Mouse (Mus musculus): Measurements from ENCODE around the gene Akap13. TPM values are rescaled to one million over a fixed set of nuclear protein-coding genes. Genes with fewer than 3 reads are reported as not detected.
"Not testable (repeated sequence)": the region's sequence is repeated elsewhere in the genome, so short reads cannot be mapped to it uniquely, and the experiment has no call there.

Gene Akap13
- polyA plus RNA-seq, 1 experiment from 2014 or later: 12.0 TPM

DNA sequence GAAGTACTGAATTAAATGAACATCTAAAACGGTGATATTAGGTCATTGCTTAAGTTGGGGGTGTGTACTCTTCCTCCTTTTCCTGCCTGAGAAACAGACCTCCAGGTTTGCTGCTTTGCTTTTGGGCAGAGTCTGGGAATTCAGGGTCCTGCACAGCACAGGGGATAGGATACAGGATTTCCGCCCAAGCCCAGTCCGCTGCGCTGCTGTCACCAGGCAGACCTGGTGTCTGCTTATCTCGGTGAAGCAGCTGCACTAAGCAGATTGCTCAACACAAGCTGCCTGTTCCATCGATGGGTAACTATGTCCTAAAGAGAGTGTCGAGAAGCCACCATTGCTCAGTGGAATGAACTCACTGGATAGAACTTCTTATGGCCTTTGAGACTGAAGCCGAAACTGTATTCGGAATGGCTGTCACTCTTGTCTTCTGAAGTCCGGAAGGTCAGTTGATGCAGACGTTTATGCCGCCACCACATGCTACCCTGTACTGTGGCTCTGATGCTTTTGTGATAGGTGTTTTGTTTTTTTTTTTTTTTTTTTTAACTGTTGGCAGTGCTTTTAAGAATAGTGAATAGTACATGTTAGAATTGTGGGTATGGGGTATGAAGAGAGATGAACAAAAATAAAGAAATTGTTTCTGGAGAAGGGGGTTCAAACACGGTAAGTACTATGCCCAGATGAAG, 156.8 kb downstream of the Akap13 start:
- Histone ChIP-seq H3K36me3 (ENCODE audit: control insufficient read depth, insufficient read depth) (no peaks in the 10 kb centered on the region), H3K9me3 (ENCODE audit: control insufficient read depth, low read length) (no peaks in the 10 kb centered on the region), H3K9ac (replicated peaks; ENCODE audit: low read depth, low read length) (no peak overlapping the region), H3K27ac (ENCODE audit: low read length) (no peak overlapping the region), H3K27me3 (replicated peaks; ENCODE audit: control insufficient read depth, insufficient read depth, low read length) (no peaks in the 10 kb centered on the region), H3K4me2 (ENCODE audit: low read length) (no peak overlapping the region), H3K4me1 (replicated peaks; ENCODE audit: control insufficient read depth, insufficient read depth, low read length) (no peaks in the 10 kb centered on the region), H3K4me3 (replicated peaks; ENCODE audit: low read length) (no peak overlapping the region)
- WGBS: 80% methylated on average over 13 of the region's 13 CpGs
- ATAC-seq: no peak

DNA sequence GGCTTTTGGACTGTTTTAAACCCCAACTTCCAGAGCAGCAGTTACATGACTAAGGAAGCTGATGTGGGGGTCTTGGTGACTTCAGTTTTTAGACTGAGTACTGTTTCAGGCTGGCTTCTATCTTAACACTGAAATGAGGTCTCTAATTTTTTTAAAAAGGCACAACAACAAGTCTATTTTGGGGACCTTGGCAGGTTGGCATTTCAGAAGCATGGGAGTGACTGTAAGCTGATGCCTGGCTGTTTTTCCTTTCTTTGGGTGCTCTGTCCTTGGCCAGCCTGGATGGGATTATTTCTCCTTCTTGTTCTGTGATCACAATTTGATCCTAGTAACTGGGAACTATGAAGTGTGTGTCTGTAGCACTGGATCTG, 157.3 kb downstream of the Akap13 start:
- H3K36me3 ChIP-seq (ENCODE audit: control insufficient read depth, insufficient read depth): no peaks in the 10 kb centered on the region
- no peak overlapping the region for H3K9ac ChIP-seq (replicated peaks; ENCODE audit: low read depth, low read length)
- H3K9me3 ChIP-seq (ENCODE audit: control insufficient read depth, low read length): no peaks in the 10 kb centered on the region
- H3K4me2 ChIP-seq (ENCODE audit: low read length): no peak overlapping the region
- no peak overlapping the region for H3K4me3 ChIP-seq (replicated peaks; ENCODE audit: low read length)
- no peak overlapping the region for H3K27ac ChIP-seq (ENCODE audit: low read length)
- no peak for ATAC-seq
- no peaks in the 10 kb centered on the region for H3K27me3 ChIP-seq (replicated peaks; ENCODE audit: control insufficient read depth, insufficient read depth, low read length)
- H3K4me1 ChIP-seq (replicated peaks; ENCODE audit: control insufficient read depth, insufficient read depth, low read length): no peaks in the 10 kb centered on the region

DNA sequence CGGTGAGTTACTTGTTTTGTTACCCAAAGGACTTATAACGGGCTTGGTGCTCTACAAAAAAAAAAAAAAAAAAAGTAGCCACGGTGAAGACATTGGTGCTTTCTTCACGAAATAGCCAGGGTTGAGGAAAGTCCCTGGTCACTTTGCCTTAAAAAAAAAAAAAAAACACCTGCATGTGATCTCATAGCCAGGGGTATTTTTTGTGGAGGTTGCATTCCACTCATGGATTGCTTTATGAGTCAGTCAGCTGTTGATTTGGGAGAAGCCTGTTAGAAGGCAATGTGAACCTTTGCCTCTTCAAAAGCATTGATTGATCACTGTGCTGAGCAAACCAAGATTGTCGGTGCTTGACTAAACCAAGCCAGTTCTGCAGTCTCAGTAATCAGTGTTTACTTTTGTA, 157.9 kb downstream of the Akap13 start:
- 86% methylated on average over 5 of the region's 5 CpGs for WGBS
- no peak overlapping the region for H3K27ac ChIP-seq (ENCODE audit: low read length)

DNA sequence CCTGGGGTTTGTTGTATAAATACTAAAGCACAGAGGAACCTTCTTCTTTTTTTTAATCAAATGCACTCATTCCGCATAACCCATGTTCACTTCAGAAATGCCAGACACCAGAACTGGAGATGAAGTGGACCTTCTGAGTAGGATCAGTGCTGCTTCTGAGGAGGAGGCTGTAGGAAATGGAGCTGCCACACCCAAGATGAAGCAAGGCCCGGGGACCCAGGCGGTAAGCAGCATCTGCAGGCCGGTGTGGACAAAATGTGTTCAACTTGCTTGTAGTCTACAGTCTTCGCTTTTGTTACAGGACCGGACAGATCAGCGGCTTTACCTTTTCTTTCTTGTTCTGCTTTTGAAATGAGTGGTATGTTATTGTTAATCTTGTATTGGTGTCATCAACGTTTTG, 159.5 kb downstream of the Akap13 start:
- ATAC-seq: no peak
- no peak overlapping the region for H3K27ac ChIP-seq (ENCODE audit: low read length)
- no peaks in the 10 kb centered on the region for H3K27me3 ChIP-seq (replicated peaks; ENCODE audit: control insufficient read depth, insufficient read depth, low read length)
- WGBS: 93% methylated on average over 8 of the region's 8 CpGs
- H3K4me1 ChIP-seq (replicated peaks; ENCODE audit: control insufficient read depth, insufficient read depth, low read length): no peaks in the 10 kb centered on the region
- H3K9me3 ChIP-seq (ENCODE audit: control insufficient read depth, low read length): no peaks in the 10 kb centered on the region
- no peaks in the 10 kb centered on the region for H3K36me3 ChIP-seq (ENCODE audit: control insufficient read depth, insufficient read depth)
- H3K4me3 ChIP-seq (replicated peaks; ENCODE audit: low read length): no peak overlapping the region
- no peak overlapping the region for H3K9ac ChIP-seq (replicated peaks; ENCODE audit: low read depth, low read length)
- no peak overlapping the region for H3K4me2 ChIP-seq (ENCODE audit: low read length)

More for the DNA sequence above, 157.9 kb downstream of the Akap13 start:
- Histone ChIP-seq H3K9ac (replicated peaks; ENCODE audit: low read depth, low read length) (no peak overlapping the region), H3K27me3 (replicated peaks; ENCODE audit: control insufficient read depth, insufficient read depth, low read length) (no peaks in the 10 kb centered on the region), H3K9me3 (ENCODE audit: control insufficient read depth, low read length) (no peaks in the 10 kb centered on the region), H3K4me1 (replicated peaks; ENCODE audit: control insufficient read depth, insufficient read depth, low read length) (no peaks in the 10 kb centered on the region), H3K36me3 (ENCODE audit: control insufficient read depth, insufficient read depth) (no peaks in the 10 kb centered on the region), H3K4me2 (ENCODE audit: low read length) (no peak overlapping the region), H3K4me3 (replicated peaks; ENCODE audit: low read length) (no peak overlapping the region)
- ATAC-seq: no peak

DNA sequence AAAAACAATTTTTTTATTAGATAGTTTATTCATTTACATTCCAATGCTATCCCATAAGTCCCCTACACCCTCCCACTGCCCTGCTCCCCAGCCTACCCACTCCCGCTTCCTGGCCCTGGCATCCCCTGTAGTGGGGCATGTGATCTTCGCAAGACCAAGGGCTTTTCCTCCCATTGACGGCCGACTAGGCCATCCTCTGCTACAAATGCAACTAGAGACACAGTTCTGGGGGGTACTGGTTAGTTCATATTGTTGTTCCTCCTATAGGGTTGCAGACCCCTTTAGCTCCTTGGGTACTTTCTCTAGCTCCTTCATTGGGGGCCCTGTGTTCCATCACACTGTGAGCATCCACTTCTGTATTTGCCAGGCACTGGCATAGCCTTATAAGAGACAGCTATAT, 161.9 kb downstream of the Akap13 start:
- not testable (repeated sequence) for H3K27ac ChIP-seq (ENCODE audit: low read length); ATAC-seq; H3K36me3 ChIP-seq (ENCODE audit: control insufficient read depth, insufficient read depth); H3K27me3 ChIP-seq (replicated peaks; ENCODE audit: control insufficient read depth, insufficient read depth, low read length); H3K9me3 ChIP-seq (ENCODE audit: control insufficient read depth, low read length); H3K4me3 ChIP-seq (replicated peaks; ENCODE audit: low read length); H3K4me1 ChIP-seq (replicated peaks; ENCODE audit: control insufficient read depth, insufficient read depth, low read length); H3K9ac ChIP-seq (replicated peaks; ENCODE audit: low read depth, low read length); H3K4me2 ChIP-seq (ENCODE audit: low read length)
- WGBS: 95% methylated on average over 4 of the region's 4 CpGs

DNA sequence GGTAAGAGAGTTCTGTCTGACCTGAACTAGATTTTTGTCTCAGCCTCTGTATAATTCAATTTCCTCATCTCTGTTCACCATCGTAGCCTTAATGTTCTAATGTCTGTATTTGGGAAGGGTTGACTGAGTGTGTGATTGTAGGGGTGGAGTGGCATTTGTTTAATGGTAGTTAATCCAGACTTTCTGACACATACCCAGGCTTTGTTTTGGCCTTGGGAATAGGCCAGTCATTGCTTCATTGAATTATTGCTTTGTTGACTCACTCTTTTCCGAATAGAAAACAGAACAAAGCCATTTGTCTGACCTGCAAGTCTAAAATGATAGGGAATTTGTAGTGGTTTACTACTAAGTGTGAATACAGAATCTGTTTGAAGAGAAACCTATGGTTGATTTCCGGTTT, 163.4 kb downstream of the Akap13 start:
- no peak overlapping the region for H3K4me2 ChIP-seq (ENCODE audit: low read length)
- 0 out of 2 replicates have a peak, but pooled peaks cover 3% of the 10 kb centered on the region for H3K4me1 ChIP-seq (replicated peaks; ENCODE audit: control insufficient read depth, insufficient read depth, low read length)
- H3K9ac ChIP-seq (replicated peaks; ENCODE audit: low read depth, low read length): no peak overlapping the region
- no peaks in the 10 kb centered on the region for H3K9me3 ChIP-seq (ENCODE audit: control insufficient read depth, low read length)
- H3K27me3 ChIP-seq (replicated peaks; ENCODE audit: control insufficient read depth, insufficient read depth, low read length): no peaks in the 10 kb centered on the region
- WGBS: 68% methylated on average over 3 of the region's 3 CpGs
- no peak overlapping the region for H3K4me3 ChIP-seq (replicated peaks; ENCODE audit: low read length)
- no peak overlapping the region for H3K27ac ChIP-seq (ENCODE audit: low read length)
- ATAC-seq: no peak
- no peaks in the 10 kb centered on the region for H3K36me3 ChIP-seq (ENCODE audit: control insufficient read depth, insufficient read depth)

DNA sequence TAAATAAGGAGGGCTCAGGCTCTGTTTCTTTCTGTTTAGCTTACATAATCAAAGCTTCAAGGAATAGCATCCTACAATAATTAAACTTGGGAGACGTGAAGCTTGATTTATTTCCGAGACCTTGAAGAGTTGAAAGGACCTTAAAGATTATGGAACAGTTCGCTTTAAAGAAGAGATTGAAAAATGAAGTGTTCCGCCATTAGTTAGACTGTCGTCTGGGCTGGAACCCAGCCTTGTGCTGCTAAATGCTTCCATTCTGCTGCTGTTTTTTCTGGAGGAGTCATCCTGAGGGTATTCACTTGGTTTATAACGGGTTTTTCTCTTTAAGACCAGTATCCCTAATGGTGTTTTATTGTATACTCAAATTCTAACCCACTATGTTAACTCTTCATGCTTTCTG, 164.5 kb downstream of the Akap13 start:
- H3K4me1 ChIP-seq (replicated peaks; ENCODE audit: control insufficient read depth, insufficient read depth, low read length): 0 out of 2 replicates have a peak, but pooled peaks cover 3% of the 10 kb centered on the region
- no peak overlapping the region for H3K4me2 ChIP-seq (ENCODE audit: low read length)
- no peaks in the 10 kb centered on the region for H3K36me3 ChIP-seq (ENCODE audit: control insufficient read depth, insufficient read depth)
- 69% methylated on average over 6 of the region's 6 CpGs for WGBS
- no peak overlapping the region for H3K9ac ChIP-seq (replicated peaks; ENCODE audit: low read depth, low read length)
- no peaks in the 10 kb centered on the region for H3K9me3 ChIP-seq (ENCODE audit: control insufficient read depth, low read length)
- H3K27me3 ChIP-seq (replicated peaks; ENCODE audit: control insufficient read depth, insufficient read depth, low read length): no peaks in the 10 kb centered on the region
- H3K27ac ChIP-seq (ENCODE audit: low read length): no peak overlapping the region
- no peak for ATAC-seq
- H3K4me3 ChIP-seq (replicated peaks; ENCODE audit: low read length): no peak overlapping the region

DNA sequence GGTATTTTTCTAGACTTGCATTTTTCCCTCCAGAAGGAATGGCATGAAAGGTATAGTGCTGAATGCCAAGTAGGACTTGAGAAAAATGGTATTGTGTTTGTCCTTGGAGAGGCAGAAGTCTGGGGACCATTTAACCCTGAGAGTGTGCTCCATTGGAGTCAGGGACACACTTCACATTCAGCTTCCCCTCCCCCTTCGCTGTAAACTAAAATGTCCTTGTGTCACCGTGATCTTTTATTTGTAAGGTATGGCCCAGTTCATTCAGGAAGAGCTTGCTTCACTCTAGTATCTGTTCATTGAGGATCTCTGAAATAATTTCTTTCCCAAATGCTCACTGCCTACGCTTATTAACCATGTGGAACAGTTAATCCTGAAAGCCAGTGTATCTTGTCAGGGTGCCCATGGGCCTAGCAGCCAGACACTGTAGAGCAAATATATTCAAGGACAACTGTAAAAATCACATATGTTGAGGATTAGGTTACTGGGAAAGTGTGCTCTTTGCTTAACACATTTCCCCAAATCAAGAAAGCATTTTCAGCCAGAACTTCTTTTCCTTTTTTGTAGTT, 165.1 kb downstream of the Akap13 start:
- no peak for ATAC-seq

DNA sequence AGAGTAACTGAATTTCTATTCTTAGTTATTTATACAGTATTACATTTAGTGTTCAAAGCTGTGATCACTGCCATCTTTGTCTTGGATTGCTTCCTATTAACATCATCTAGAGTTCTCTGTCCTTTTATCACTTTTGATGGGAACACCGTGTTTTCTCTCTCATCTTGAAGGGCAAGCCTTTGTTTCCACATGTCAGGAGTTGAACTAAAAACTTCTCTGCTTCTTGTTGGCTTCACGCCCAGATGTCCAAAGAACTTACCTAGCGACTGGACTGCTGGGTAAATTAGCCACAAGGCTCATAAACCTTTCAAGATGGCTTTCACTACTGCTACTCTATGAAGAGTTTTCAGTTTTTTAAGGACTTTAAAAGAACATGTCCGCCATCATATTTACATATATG, 165.6 kb downstream of the Akap13 start:
- WGBS: 52% methylated on average over 4 of the region's 4 CpGs
- Histone ChIP-seq H3K9me3 (ENCODE audit: control insufficient read depth, low read length) (no peaks in the 10 kb centered on the region), H3K27me3 (replicated peaks; ENCODE audit: control insufficient read depth, insufficient read depth, low read length) (no peaks in the 10 kb centered on the region), H3K36me3 (ENCODE audit: control insufficient read depth, insufficient read depth) (no peaks in the 10 kb centered on the region), H3K4me1 (replicated peaks; ENCODE audit: control insufficient read depth, insufficient read depth, low read length) (0 out of 2 replicates have a peak, but pooled peaks cover 3% of the 10 kb centered on the region), H3K4me2 (ENCODE audit: low read length) (no peak overlapping the region), H3K27ac (ENCODE audit: low read length) (no peak overlapping the region), H3K9ac (replicated peaks; ENCODE audit: low read depth, low read length) (no peak overlapping the region), H3K4me3 (replicated peaks; ENCODE audit: low read length) (no peak overlapping the region)
- no peak for ATAC-seq

More for the DNA sequence above, 165.1 kb downstream of the Akap13 start:
- Histone ChIP-seq H3K4me2 (ENCODE audit: low read length) (no peak overlapping the region), H3K4me1 (replicated peaks; ENCODE audit: control insufficient read depth, insufficient read depth, low read length) (0 out of 2 replicates have a peak, but pooled peaks cover 3% of the 10 kb centered on the region), H3K4me3 (replicated peaks; ENCODE audit: low read length) (no peak overlapping the region), H3K9ac (replicated peaks; ENCODE audit: low read depth, low read length) (no peak overlapping the region), H3K9me3 (ENCODE audit: control insufficient read depth, low read length) (no peaks in the 10 kb centered on the region), H3K36me3 (ENCODE audit: control insufficient read depth, insufficient read depth) (no peaks in the 10 kb centered on the region), H3K27me3 (replicated peaks; ENCODE audit: control insufficient read depth, insufficient read depth, low read length) (no peaks in the 10 kb centered on the region), H3K27ac (ENCODE audit: low read length) (no peak overlapping the region)
- 77% methylated on average over 3 of the region's 3 CpGs for WGBS
